Mouse (Mus musculus) fibroblast of lung, adult 2 months (primary cell): ENCODE measurements around the gene Nbeal2.

Experiments
- DNase-seq: peaks from one replicate; pipeline ENCODE4 v3.0.0-alpha.2; 2011; ENCODE audit warnings: low read depth

Gene Nbeal2

GRCm38 (mm10) chr9:110645219-110645618, 8.7 kb downstream of the Nbeal2 start:
- DNase-seq, result no peak

GRCm38 (mm10) chr9:110644295-110644694, 9.7 kb downstream of the Nbeal2 start:
- no peak for DNase-seq

- no peak for DNase-seq
Measured at GRCm38 (mm10) chr9:110643787-110644186, 10.2 kb downstream of the Nbeal2 start.

- no peak for DNase-seq
Measured at GRCm38 (mm10) chr9:110642812-110643524, 11.0 kb downstream of the Nbeal2 start.

- DNase-seq, result no peak
Measured at GRCm38 (mm10) chr9:110641006-110641405, 13.0 kb downstream of the Nbeal2 start.

GRCm38 (mm10) chr9:110638611-110639021, 15.3 kb downstream of the Nbeal2 start:
- no peak for DNase-seq

GRCm38 (mm10) chr9:110635225-110635624, 18.7 kb downstream of the Nbeal2 start:
- no peak for DNase-seq

GRCm38 (mm10) chr9:110633882-110634281, 20.1 kb downstream of the Nbeal2 start:
- DNase-seq, result no peak

GRCm38 (mm10) chr9:110632671-110633070, 21.3 kb downstream of the Nbeal2 start:
- DNase-seq, result no peak

- DNase-seq, result no peak
Measured at GRCm38 (mm10) chr9:110631651-110632275, 22.2 kb downstream of the Nbeal2 start.

- DNase-seq, result no peak
Measured at GRCm38 (mm10) chr9:110631191-110631590, 22.8 kb downstream of the Nbeal2 start.

- no peak for DNase-seq
Measured at GRCm38 (mm10) chr9:110630171-110630570, 23.8 kb downstream of the Nbeal2 start.

- no peak for DNase-seq
Measured at GRCm38 (mm10) chr9:110625350-110625908, 28.5 kb downstream of the Nbeal2 start.

- DNase-seq, result peak; percentile 73
Measured at GRCm38 (mm10) chr9:110624361-110625166, 29.4 kb downstream of the Nbeal2 start, which contains the start of gene Nradd. Nradd (minus strand) TSS chr9:110624452.

GRCm38 (mm10) chr9:110623416-110624195, 30.4 kb downstream of the Nbeal2 start:
- DNase-seq, result no peak

- DNase-seq, result no peak
Measured at GRCm38 (mm10) chr9:110622621-110623219, 31.2 kb downstream of the Nbeal2 start.

- DNase-seq, result no peak
Measured at GRCm38 (mm10) chr9:110620685-110621084, 33.3 kb downstream of the Nbeal2 start.

- DNase-seq, result no peak
Measured at GRCm38 (mm10) chr9:110620180-110620579, 33.8 kb downstream of the Nbeal2 start.

- DNase-seq, result no peak
Measured at GRCm38 (mm10) chr9:110617081-110617480, 36.9 kb downstream of the Nbeal2 start.

GRCm38 (mm10) chr9:110611471-110611870, 42.5 kb downstream of the Nbeal2 start:
- peak; percentile 68 for DNase-seq

GRCm38 (mm10) chr9:110583521-110583920, 70.4 kb downstream of the Nbeal2 start:
- no peak for DNase-seq
